Mouse (Mus musculus) mouse trophoblast stem cell (cell line): ENCODE data around the gene Pakap.

ENCODE experiments used
- in situ Hi-C, 2 experiments: fragments of 300-500 bp; cut with MseI, MboI; formaldehyde crosslinking; loops; 2 replicates in 1 of 2; 3 replicates in 1 of 2; pipeline ENCODE4 v1.15.1; 2025

The Pakap gene

DNA sequence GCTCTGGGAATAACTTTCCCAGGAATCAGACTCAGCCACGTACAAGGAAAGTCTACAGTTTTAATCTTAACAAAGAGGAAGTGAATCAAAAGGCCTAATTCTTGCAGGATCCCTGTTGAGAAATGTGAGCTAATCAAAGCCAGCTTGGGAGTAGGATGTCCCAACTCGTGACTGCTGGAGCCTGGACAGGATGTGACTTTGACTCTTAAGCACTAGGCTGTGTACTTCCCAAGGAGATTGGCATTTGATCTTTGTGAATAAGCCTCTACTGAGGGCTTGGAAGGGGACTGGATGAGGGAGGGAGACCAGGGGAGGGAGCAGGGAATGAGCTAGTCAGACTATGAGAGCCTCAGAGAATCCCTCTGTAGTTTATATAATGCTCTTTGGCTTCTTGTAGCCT is 298.1 kb downstream of the Pakap start:
- in situ Hi-C loops = no loop called here

DNA sequence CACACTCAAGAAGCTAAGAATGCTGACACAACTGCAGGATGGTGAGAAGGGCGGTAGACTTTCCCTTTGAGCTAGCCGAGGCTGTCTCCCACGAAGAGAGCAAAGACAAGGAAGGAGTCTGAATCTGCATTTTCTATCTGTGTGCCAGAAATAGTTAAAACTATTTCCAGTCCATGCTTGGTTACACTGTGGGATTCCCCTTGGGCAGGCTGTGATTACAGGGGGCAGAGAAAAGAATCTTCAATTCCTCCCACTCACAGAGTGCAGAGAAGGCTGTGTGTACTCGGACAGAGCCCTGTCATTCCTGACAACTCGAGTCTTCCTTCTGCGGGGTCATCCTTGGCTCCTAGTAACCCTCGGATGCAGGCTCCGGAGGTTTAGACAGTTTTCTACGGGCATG is 299.0 kb downstream of the Pakap start:
- in situ Hi-C loops = no loop called here

GRCm38 (mm10) chr4:57867454-57867853 is 299.5 kb downstream of the Pakap start:
- in situ Hi-C loops = no loop called here

DNA sequence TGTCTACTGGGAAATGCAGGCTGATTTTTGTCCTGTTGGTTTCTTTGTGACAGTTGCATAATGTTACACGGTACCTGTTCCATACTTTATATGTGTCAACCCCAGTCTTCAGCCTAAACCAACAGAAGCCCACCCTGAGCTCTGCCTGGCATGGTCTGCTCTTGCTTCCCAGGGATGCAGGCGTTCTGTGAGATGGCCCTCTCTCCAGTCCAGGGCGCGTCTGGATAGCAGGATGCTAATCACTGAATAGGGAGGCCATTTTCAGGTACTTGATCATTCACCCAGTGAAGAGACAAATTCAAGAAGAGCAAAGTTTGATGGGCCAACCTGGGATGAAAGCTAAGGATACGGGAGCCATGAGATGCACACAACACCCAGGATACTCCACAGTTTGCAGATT is 311.2 kb downstream of the Pakap start:
- in situ Hi-C loops = no loop called here

DNA sequence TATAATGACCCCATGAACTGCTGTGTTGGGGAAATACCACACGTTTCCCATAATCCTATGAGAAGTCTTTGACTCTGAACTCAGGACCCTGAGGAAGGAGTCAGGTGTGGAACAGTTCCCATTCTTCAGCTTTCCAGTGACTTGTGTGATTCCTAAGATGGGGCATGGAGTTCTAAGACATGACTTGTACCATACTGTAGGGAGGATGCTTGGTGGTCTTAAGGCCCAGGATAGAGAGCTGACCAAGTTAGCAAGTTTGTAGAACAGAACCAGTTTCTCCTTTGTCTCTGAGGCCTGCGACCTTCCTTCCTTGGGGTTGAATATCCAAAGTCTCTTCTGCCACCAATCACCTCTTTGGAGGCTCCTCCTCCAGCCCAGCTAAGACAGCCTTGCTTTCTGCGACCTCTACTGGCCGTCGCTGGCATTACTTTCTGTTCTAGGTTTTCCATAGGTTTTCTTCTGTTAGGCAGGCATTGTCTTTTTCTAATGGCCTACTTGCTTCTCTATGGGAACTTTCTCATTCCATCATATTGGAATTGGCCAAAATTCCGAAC is 311.9 kb downstream of the Pakap start:
- in situ Hi-C loops = loop anchor here in 1 of 2 experiments (10.0 kb wide), 1 partner anchor 205 kb away; no protein-coding TSS in a partner anchor

- in situ Hi-C loops = loop anchor here in 1 of 2 experiments (10.0 kb wide), 1 partner anchor 209 kb away; no protein-coding TSS in a partner anchor
These were observed 315.8 kb downstream of the Pakap start for GRCm38 (mm10) chr4:57883520-57884421.

DNA sequence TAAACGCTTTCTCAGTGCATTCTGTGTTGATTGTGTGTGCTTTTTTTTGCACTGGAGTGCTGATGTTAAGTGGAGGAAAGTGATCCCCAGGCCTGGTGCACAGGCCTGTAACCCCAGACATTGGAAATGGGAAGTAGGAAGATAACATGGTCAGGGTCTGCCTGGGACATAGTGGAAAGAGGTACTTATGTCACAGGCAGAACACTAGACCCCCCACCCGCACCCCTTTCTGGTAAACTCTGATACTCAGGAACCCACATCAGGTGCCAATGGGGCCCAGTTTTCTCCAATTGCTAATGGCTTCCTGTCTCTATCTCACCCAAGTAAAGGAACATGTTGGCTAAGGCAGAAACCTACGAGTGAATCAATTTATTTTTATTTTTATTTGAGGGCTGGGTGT is 316.5 kb downstream of the Pakap start:
- in situ Hi-C loops = loop anchor here in 1 of 2 experiments (10.0 kb wide), 1 partner anchor 210 kb away; no protein-coding TSS in a partner anchor

GRCm38 (mm10) chr4:57885186-57885585 is 317.2 kb downstream of the Pakap start:
- in situ Hi-C loops = loop anchor here (5.0 to 10.0 kb wide), 2 partner anchors 210 to 213 kb away; no protein-coding TSS in a partner anchor

DNA sequence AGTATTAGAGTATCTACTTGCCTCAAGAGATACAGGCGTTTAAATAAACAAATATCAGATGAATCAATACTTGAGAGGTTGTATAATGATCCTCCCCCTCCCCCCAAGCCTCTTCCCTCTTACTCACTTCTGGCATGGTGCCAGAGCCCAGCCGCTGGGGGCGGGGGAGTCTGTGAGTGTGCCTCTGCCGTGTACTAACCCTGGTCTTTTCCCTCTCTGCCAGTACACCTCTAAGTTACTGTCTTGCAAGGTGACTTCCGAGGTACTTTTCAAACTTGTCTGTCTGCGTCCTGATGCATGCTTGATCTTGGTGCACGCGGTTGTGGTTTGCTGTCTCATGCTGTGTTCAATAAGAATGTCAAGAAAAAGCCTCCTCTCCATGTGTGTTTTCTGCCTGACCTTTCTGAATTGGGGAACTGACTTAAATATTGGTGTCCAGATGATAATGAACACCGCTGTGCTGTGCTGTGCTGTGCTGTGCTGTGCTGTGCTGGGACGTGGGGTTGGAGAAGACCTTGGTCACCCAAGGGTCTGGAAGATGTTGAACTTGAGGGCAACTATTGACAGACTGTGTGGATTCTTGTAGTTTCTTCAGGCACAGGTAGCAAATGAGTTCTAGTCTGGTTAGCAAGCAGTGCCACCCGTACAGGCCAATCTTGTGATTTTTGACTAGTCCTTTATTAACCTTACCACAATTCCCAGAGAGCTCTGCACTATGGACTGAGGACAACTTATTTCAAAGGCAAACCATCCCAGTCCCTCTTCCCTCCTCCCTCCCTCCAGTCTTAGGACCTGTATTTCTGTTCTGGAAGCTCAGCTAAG is 318.3 kb downstream of the Pakap start:
- in situ Hi-C loops = loop anchor here (5.0 to 10.0 kb wide), 2 partner anchors 211 to 214 kb away; no protein-coding TSS in a partner anchor

- in situ Hi-C loops = loop anchor here (5.0 to 10.0 kb wide), 2 partner anchors 212 to 215 kb away; no protein-coding TSS in a partner anchor
These were observed 318.9 kb downstream of the Pakap start for GRCm38 (mm10) chr4:57886888-57887230.

DNA sequence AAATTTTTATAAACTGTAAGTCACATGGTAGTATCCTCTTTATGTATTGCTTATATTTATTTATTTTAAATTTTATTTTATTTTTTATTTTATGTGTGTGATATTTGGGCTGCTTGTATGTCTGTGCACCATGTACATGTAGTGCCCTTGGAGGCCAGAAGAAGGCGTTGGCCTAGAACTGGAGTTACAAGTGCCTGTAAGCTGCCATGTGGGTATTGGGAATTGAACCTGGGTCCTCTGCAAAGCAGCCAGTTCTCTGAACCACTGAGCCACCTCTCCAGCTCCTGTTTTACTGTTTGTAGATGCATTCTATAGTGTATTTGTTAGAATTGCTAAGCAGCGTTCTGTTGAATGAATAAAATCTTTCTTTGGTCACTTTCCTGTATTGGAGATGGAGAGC is 320.3 kb downstream of the Pakap start:
- in situ Hi-C loops = loop anchor here (5.0 to 10.0 kb wide), 2 partner anchors 213 to 216 kb away; no protein-coding TSS in a partner anchor

DNA sequence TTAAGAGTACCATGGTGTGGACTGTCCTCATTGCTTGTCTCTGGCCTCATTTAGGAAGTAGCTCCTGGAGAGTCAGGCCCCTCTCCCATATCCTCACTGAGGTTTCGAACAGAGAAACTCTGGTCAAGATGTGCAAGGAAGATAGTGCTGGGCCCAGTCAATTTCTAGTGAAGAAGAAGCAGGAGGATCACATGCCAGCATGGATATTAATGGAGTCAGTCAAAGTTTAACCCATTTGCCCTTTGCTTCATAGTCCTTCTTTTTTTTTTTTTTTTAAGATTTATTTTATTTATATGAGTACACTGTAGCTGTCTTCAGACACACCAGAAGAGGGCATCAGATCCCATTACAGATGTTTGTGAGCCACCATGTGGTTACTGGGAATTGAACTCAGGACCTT is 321.0 kb downstream of the Pakap start:
- in situ Hi-C loops = loop anchor here (5.0 to 10.0 kb wide), 2 partner anchors 214 to 217 kb away; no protein-coding TSS in a partner anchor

DNA sequence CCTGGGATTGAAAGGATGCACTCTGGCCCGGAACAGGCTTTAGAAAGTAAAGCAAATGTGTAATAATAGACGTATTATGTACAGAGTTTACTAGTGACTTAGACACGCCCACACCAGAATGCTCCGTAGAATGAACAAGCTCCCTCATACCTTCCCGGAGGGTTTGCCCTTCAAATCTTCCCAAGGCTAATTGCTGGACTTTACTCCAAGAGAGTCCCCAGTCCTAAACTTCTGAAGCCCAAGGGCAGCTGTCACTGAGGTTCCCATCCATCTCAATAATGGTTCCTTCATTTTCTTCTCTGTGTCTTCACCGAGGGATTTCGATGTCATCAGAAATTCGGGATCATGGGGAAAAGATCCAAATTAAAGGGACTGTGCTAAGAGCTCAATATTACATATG is 321.8 kb downstream of the Pakap start:
- in situ Hi-C loops = loop anchor here (5.0 to 10.0 kb wide), 2 partner anchors 215 to 217 kb away; no protein-coding TSS in a partner anchor

DNA sequence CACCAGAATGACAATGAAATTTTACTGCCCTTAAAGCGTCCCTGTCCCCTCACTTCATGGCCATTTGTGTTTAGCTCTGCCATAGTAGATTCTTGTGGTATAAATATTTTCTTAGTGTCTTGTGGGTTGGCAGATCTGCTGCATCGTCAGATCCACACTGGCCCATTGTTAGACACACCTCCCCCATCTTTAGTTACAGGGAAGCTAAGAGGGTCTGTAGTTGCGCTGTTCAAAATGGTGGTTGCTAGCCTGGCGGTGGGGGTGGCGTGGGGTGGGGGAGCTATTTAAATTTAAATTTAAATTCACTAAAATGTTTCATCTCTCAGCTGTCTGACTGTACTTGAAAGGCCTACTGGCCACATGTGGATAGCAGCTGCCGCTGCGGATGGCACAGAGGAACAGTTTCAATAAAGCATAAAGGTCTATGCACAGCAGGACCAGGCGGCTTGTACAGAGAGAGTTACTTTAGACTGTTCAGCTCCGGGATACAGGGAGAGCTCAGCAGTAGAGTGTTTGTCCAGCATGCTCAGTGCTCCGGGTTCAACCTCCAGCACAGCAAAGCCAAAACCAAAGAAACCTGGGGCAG is 324.1 kb downstream of the Pakap start:
- in situ Hi-C loops = no loop called here

DNA sequence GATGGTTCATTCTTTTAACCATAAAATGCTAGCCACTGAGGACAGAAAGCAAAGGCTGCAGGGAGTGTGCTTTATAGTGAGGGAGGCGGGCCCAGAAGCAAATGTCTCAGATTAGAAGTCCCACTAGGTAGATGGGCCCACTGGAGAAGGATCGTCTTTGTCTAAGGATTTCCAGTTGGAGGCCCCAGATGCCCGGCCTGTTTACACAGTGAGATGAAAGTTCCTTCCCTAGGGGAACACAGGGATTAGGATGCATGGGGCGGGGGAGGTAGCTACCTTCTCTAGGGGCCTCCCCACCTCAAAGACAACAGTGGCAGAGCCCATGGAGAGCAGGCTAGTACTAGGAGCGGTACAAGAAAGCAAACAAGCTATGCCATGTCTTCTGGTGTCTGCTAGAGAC is 327.2 kb downstream of the Pakap start:
- in situ Hi-C loops = no loop called here

GRCm38 (mm10) chr4:57895902-57896301 is 327.9 kb downstream of the Pakap start:
- in situ Hi-C loops = no loop called here

- in situ Hi-C loops = no loop called here
These were observed 328.7 kb downstream of the Pakap start for GRCm38 (mm10) chr4:57896631-57897030.

- in situ Hi-C loops = loop anchor here in 1 of 2 experiments (5.0 kb wide), 1 partner anchor 181 kb away; no protein-coding TSS in a partner anchor
These were observed 333.2 kb downstream of the Pakap start for GRCm38 (mm10) chr4:57901210-57901609.

DNA sequence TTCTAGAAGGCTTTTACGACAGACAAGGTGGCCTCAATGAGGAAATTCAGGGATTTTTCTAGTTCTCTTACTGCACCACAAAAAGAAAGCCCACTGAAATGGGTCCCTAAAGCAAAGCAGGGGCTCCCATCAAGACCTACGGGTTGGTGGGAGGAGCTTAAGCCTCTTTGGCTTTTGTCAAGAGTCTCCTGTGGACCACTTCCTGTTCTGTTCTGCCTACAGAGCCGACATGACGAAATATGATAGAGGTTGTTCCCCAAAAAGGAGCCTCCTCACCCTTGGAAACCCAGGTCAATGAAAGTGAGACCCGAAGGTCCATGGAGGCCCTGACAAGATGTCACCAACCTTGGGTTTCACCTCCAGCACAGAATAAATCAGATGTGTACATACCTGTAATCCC is 334.6 kb downstream of the Pakap start:
- in situ Hi-C loops = loop anchor here in 1 of 2 experiments (5.0 kb wide), 1 partner anchor 180 kb away; no protein-coding TSS in a partner anchor

DNA sequence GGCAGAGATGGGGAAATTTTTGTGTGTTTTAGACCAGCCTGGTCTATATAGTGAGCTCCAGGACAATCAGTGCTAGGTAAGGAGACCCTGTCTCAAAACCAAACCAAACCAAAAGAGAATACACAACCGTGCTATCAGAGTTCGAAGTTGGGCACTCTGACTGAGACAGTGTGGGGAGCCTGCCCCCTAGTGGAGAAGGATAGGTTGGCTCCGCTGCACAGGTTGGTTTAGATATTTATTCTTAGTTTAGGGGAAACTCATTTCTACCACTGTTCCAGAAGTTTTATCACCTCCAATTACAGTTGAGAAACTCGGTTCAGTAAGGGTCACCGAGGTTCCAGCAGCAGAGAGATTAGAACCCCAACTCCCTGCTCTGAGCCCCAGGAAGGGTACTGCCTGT is 336.2 kb downstream of the Pakap start:
- in situ Hi-C loops = loop anchor here in 1 of 2 experiments (5.0 kb wide), 1 partner anchor 178 kb away; no protein-coding TSS in a partner anchor

DNA sequence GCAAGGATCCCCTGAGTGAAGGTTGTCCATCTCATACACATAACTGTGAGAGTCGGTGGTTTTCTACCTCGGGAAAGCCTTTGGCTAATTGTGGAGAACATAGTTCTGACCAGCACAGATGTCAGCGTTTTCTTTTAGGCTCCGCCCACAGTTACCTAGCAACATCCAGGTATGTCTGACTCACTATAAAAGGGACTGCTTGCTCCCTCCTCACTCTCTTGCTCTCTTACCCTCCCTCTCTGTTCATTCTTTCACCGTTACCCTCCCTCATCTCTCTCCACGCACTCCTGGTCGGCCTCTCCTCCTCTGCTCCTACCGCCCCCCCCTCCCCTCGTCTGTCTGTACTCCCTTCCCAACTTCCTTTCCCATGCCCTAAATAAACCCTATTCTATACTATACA is 336.7 kb downstream of the Pakap start:
- in situ Hi-C loops = loop anchor here in 1 of 2 experiments (5.0 kb wide), 1 partner anchor 178 kb away; no protein-coding TSS in a partner anchor
